Mouse (Mus musculus) limb, embryonic 10.5 days (tissue): ENCODE results near the gene Gm12166. TPM values are rescaled to one million over a fixed set of nuclear protein-coding genes. Genes with fewer than 3 reads are reported as not detected.

Source experiments
- DNase-seq: peaks from one replicate; pipeline ENCODE4 v3.0.0-alpha.2; 2017; ENCODE audit warnings: low spot score
- H3K27ac ChIP-seq: fragments of 300-500 bp; sonication (generic); 2 replicates; pipeline ENCODE4 v1.5.1; 2016; ENCODE audit warnings: mild to moderate bottlenecking
- H3K27me3 ChIP-seq: fragments of 300-500 bp; sonication (generic); 2 replicates; pipeline ENCODE4 v1.6.1; 2016; ENCODE audit warnings: low read depth, mild to moderate bottlenecking; ENCODE audit not compliant: poor library complexity, severe bottlenecking
- H3K36me3 ChIP-seq: fragments of 300-500 bp; sonication (generic); 2 replicates; pipeline ENCODE4 v1.6.1; 2016; ENCODE audit warnings: mild to moderate bottlenecking, moderate library complexity
- H3K4me1 ChIP-seq: fragments of 300-500 bp; sonication (generic); 2 replicates; pipeline ENCODE4 v1.6.1; 2016
- H3K4me3 ChIP-seq: fragments of 300-500 bp; sonication (generic); 2 replicates; pipeline ENCODE4 v1.5.1; 2016; ENCODE audit warnings: mild to moderate bottlenecking, moderate library complexity
- H3K9me3 ChIP-seq: fragments of 300-500 bp; sonication (generic); replicated peaks from 2 replicates; pipeline ENCODE4 v1.6.1; 2016; ENCODE audit warnings: mild to moderate bottlenecking
- WGBS: fragments of 180-500 bp; shearing (Covaris S2); methylation state at CpG from one replicate; pipeline ENCODE4 v1.1.7; 2016; 5-methylcytosine and 5-hydroxymethylcytosine counted together
- polyA plus RNA-seq: library from polyadenylated mRNA; unstranded; fragments of >200 nt; fragmentation: Nextera tagmentation; extraction: Ambion mirVana; gene quantifications from 2 replicates; pipeline ENCODE4 v1.2.1, GENCODE M21; 2016

The Gm12166 gene
- polyA plus RNA-seq, 1 experiment from 2014 or later, result 2.9 TPM

GRCm38 (mm10) chr11:46039335-46039734 is 12.8 kb downstream of the Gm12166 start:
- Histone ChIP-seq H3K36me3 (no peaks in the 10 kb centered on the region), H3K4me3 (peak overlapping the region; percentile 13; the same call in 1 of the 2 replicates), H3K4me1 (peaks cover 15% of the 10 kb centered on the region), H3K9me3 (no peaks in the 10 kb centered on the region), H3K27ac (peak overlapping the region; percentile 72), H3K27me3 (no peaks in the 10 kb centered on the region)
- WGBS, result 52% methylated on average over 11 of the region's 11 CpGs
- DNase-seq, result peak; percentile 55

- no peak overlapping the region for H3K4me3 ChIP-seq
- WGBS, result 75% methylated on average over 15 of the region's 15 CpGs
- peaks cover 15% of the 10 kb centered on the region for H3K4me1 ChIP-seq
- H3K27ac ChIP-seq, result peak overlapping the region; percentile 72
- peak; percentile 39 for DNase-seq
- H3K9me3 ChIP-seq, result no peaks in the 10 kb centered on the region
- H3K27me3 ChIP-seq, result no peaks in the 10 kb centered on the region
- no peaks in the 10 kb centered on the region for H3K36me3 ChIP-seq
These were observed 13.2 kb downstream of the Gm12166 start for GRCm38 (mm10) chr11:46038901-46039300.

- no peaks in the 10 kb centered on the region for H3K27me3 ChIP-seq
- H3K27ac ChIP-seq, result no peak overlapping the region
- no peak overlapping the region for H3K4me3 ChIP-seq
- WGBS, result 95% methylated on average over 10 of the region's 10 CpGs
- H3K36me3 ChIP-seq, result no peaks in the 10 kb centered on the region
- no peak for DNase-seq
- H3K4me1 ChIP-seq, result peaks cover 21% of the 10 kb centered on the region
- no peaks in the 10 kb centered on the region for H3K9me3 ChIP-seq
These were observed 15.7 kb downstream of the Gm12166 start for GRCm38 (mm10) chr11:46036374-46036773.

GRCm38 (mm10) chr11:46032956-46033355 is 19.2 kb downstream of the Gm12166 start:
- Histone ChIP-seq H3K4me1 (peaks cover 11% of the 10 kb centered on the region), H3K36me3 (no peaks in the 10 kb centered on the region), H3K27me3 (no peaks in the 10 kb centered on the region), H3K9me3 (no peaks in the 10 kb centered on the region), H3K4me3 (no peak overlapping the region), H3K27ac (no peak overlapping the region)
- WGBS, result 91% methylated on average over 7 of the region's 7 CpGs
- no peak for DNase-seq

GRCm38 (mm10) chr11:46031470-46031869 is 20.7 kb downstream of the Gm12166 start:
- Histone ChIP-seq H3K9me3 (no peaks in the 10 kb centered on the region), H3K27ac (no peak overlapping the region), H3K4me3 (no peak overlapping the region), H3K4me1 (peaks cover 11% of the 10 kb centered on the region), H3K27me3 (no peaks in the 10 kb centered on the region), H3K36me3 (no peaks in the 10 kb centered on the region)
- WGBS, result 62% methylated on average over 3 of the region's 3 CpGs
- DNase-seq, result no peak

GRCm38 (mm10) chr11:46030026-46030425 is 22.1 kb downstream of the Gm12166 start:
- Histone ChIP-seq H3K4me3 (no peak overlapping the region), H3K9me3 (no peaks in the 10 kb centered on the region), H3K27me3 (no peaks in the 10 kb centered on the region), H3K4me1 (peaks cover 11% of the 10 kb centered on the region), H3K27ac (no peak overlapping the region), H3K36me3 (no peaks in the 10 kb centered on the region)
- no peak for DNase-seq
- WGBS, result 76% methylated on average over 2 of the region's 2 CpGs

- H3K9me3 ChIP-seq, result no peaks in the 10 kb centered on the region
- peaks cover 11% of the 10 kb centered on the region for H3K4me1 ChIP-seq
- H3K27me3 ChIP-seq, result no peaks in the 10 kb centered on the region
- no peak overlapping the region for H3K27ac ChIP-seq
- WGBS, result 83% methylated on average over 2 of the region's 2 CpGs
- H3K4me3 ChIP-seq, result no peak overlapping the region
- DNase-seq, result no peak
- no peaks in the 10 kb centered on the region for H3K36me3 ChIP-seq
These were observed 22.6 kb downstream of the Gm12166 start for GRCm38 (mm10) chr11:46029485-46029884.

GRCm38 (mm10) chr11:46027952-46028814 is 23.9 kb downstream of the Gm12166 start:
- Histone ChIP-seq H3K27me3 (no peaks in the 10 kb centered on the region), H3K36me3 (no peaks in the 10 kb centered on the region), H3K9me3 (no peaks in the 10 kb centered on the region), H3K4me1 (peaks cover 11% of the 10 kb centered on the region), H3K4me3 (no peak overlapping the region), H3K27ac (no peak overlapping the region)
- WGBS, result 88% methylated on average over 6 of the region's 6 CpGs
- DNase-seq, result no peak

- peak; percentile 33 for DNase-seq
- H3K27ac ChIP-seq, result no peak overlapping the region
- H3K36me3 ChIP-seq, result no peaks in the 10 kb centered on the region
- WGBS, result 64% methylated on average over 7 of the region's 7 CpGs
- peaks cover 5% of the 10 kb centered on the region for H3K4me1 ChIP-seq
- no peak overlapping the region for H3K4me3 ChIP-seq
- no peaks in the 10 kb centered on the region for H3K9me3 ChIP-seq
- H3K27me3 ChIP-seq, result no peaks in the 10 kb centered on the region
These were observed 26.1 kb downstream of the Gm12166 start for GRCm38 (mm10) chr11:46025962-46026392.

- 80% methylated on average over 6 of the region's 6 CpGs for WGBS
- Histone ChIP-seq H3K4me3 (no peak overlapping the region), H3K36me3 (no peaks in the 10 kb centered on the region), H3K27me3 (no peaks in the 10 kb centered on the region), H3K9me3 (no peaks in the 10 kb centered on the region), H3K27ac (no peak overlapping the region), H3K4me1 (no peaks in the 10 kb centered on the region)
- no peak for DNase-seq
These were observed 29.1 kb downstream of the Gm12166 start for GRCm38 (mm10) chr11:46022983-46023382.

- no peak for DNase-seq
- Histone ChIP-seq H3K27me3 (no peaks in the 10 kb centered on the region), H3K27ac (no peak overlapping the region), H3K4me1 (no peaks in the 10 kb centered on the region), H3K36me3 (no peaks in the 10 kb centered on the region), H3K9me3 (no peaks in the 10 kb centered on the region), H3K4me3 (no peak overlapping the region)
These were observed 30.3 kb downstream of the Gm12166 start for GRCm38 (mm10) chr11:46021850-46022249.

GRCm38 (mm10) chr11:46020246-46020645 is 31.9 kb downstream of the Gm12166 start:
- WGBS, result 78% methylated on average over 1 of the region's 1 CpGs
- Histone ChIP-seq H3K27ac (no peak overlapping the region), H3K36me3 (no peaks in the 10 kb centered on the region), H3K4me1 (no peaks in the 10 kb centered on the region), H3K27me3 (no peaks in the 10 kb centered on the region), H3K4me3 (no peak overlapping the region), H3K9me3 (no peaks in the 10 kb centered on the region)
- no peak for DNase-seq

- Histone ChIP-seq H3K4me1 (no peaks in the 10 kb centered on the region), H3K27me3 (no peaks in the 10 kb centered on the region), H3K4me3 (no peak overlapping the region), H3K36me3 (no peaks in the 10 kb centered on the region), H3K9me3 (no peaks in the 10 kb centered on the region), H3K27ac (no peak overlapping the region)
- DNase-seq, result peak; percentile 83
- 28% methylated on average over 6 of the region's 6 CpGs for WGBS
These were observed 36.1 kb downstream of the Gm12166 start for GRCm38 (mm10) chr11:46016061-46016460.
